Mouse (Mus musculus) T-helper 1 cell (primary cell): ENCODE measurements around the gene Cip2a.

ENCODE experiments used
- in situ Hi-C: fragments of 300-600 bp; cut with MboI, MseI; formaldehyde crosslinking; loops from one replicate; pipeline ENCODE4 v1.15.1; 2025; ENCODE audit warnings: high pct_unique_total_duplicates

Gene Cip2a

GRCm38 (mm10) chr16:48993559-48994342, at the start of gene Cip2a, which contains the start of gene Dzip3:
Gene Cip2a (plus strand): TSS chr16:48994185.
Gene Dzip3 (minus strand): TSS chr16:48994165.
- in situ Hi-C loops: no loop called here

GRCm38 (mm10) chr16:48972996-48973395, 21.0 kb upstream of the Cip2a start:
- in situ Hi-C loops: no loop called here

- in situ Hi-C loops: no loop called here
These were observed 20.4 kb upstream of the Cip2a start for GRCm38 (mm10) chr16:48973548-48973947.

- in situ Hi-C loops: no loop called here
These were observed 14.0 kb upstream of the Cip2a start for GRCm38 (mm10) chr16:48979965-48980364.

- in situ Hi-C loops: no loop called here
These were observed 8.9 kb upstream of the Cip2a start for GRCm38 (mm10) chr16:48985034-48985627.

GRCm38 (mm10) chr16:48989700-48990099, 4.3 kb upstream of the Cip2a start:
- in situ Hi-C loops: no loop called here

- in situ Hi-C loops: no loop called here
These were observed 1.4 kb upstream of the Cip2a start for GRCm38 (mm10) chr16:48992437-48993230.

GRCm38 (mm10) chr16:48993231-48993558, 790 bp upstream of the Cip2a start:
- in situ Hi-C loops: no loop called here

- in situ Hi-C loops: no loop called here
These were observed 333 bp downstream of the Cip2a start for GRCm38 (mm10) chr16:48994343-48994693.

- in situ Hi-C loops: no loop called here
These were observed 10.2 kb downstream of the Cip2a start for GRCm38 (mm10) chr16:49004151-49004550.

GRCm38 (mm10) chr16:49016620-49017332, 22.8 kb downstream of the Cip2a start:
- in situ Hi-C loops: no loop called here

GRCm38 (mm10) chr16:49035852-49036251, 41.9 kb downstream of the Cip2a start:
- in situ Hi-C loops: no loop called here

GRCm38 (mm10) chr16:49037771-49038170, 43.8 kb downstream of the Cip2a start:
- in situ Hi-C loops: no loop called here

GRCm38 (mm10) chr16:49040554-49041221, 46.7 kb downstream of the Cip2a start:
- in situ Hi-C loops: no loop called here

- in situ Hi-C loops: no loop called here
These were observed 55.2 kb downstream of the Cip2a start for GRCm38 (mm10) chr16:49049214-49049613.

GRCm38 (mm10) chr16:49057186-49057585, 63.2 kb downstream of the Cip2a start, which contains the start of gene Myh15:
Gene Myh15 (plus strand): TSS chr16:49057486.
- in situ Hi-C loops: no loop called here
